Mouse (Mus musculus) liver, embryonic 14.5 days (tissue): ENCODE measurements around the gene Btbd19. TPM values are rescaled to one million over a fixed set of nuclear protein-coding genes. Genes with fewer than 3 reads are reported as not detected.

ENCODE experiments used
- ATAC-seq: fragments of 200-750 bp; cut with Nextera tagmentation; 2 replicates; pipeline ENCODE4 v1.8.0; 2017; ENCODE audit warnings: moderate number of reproducible peaks, mild to moderate bottlenecking, moderate library complexity; ENCODE audit not compliant: insufficient read depth
- DNase-seq, 3 experiments: peaks; one replicate each; pipeline ENCODE4 v3.0.0-alpha.2; 2012 to 2013; ENCODE audit warnings: low read depth in 3 of 3, low spot score in 3 of 3
- H3K27ac ChIP-seq: fragments of 300-500 bp; sonication (generic); 2 replicates; pipeline ENCODE4 v1.5.1; 2014; ENCODE audit warnings: moderate library complexity, mild to moderate bottlenecking, control low read depth, inconsistent platforms
- H3K27me3 ChIP-seq: fragments of 300-500 bp; sonication (generic); 2 replicates; pipeline ENCODE4 v1.6.1; 2014; ENCODE audit warnings: mild to moderate bottlenecking, low read length, moderate library complexity; ENCODE audit not compliant: control insufficient read depth, insufficient read depth
- H3K36me3 ChIP-seq: fragments of 300-500 bp; sonication (generic); replicated peaks from 2 replicates; pipeline ENCODE4 v1.6.1; 2014; ENCODE audit warnings: low read depth; ENCODE audit not compliant: control insufficient read depth, insufficient read depth
- H3K4me1 ChIP-seq, 2 experiments: fragments of 200-500 bp in 1 of 2; fragments of 300-500 bp in 1 of 2; sonication (generic) in 1 of 2; replicated peaks; 2 replicates each; pipeline ENCODE4 v1.6.1; 2012 to 2014; ENCODE audit warnings: antibody characterized with exemption in 1 of 2, inconsistent platforms in 1 of 2, low read length in 1 of 2; ENCODE audit not compliant: control insufficient read depth in 2 of 2, insufficient read depth in 2 of 2
- H3K4me2 ChIP-seq: fragments of 300-500 bp; sonication (generic); 2 replicates; pipeline ENCODE4 v1.6.1; 2014; ENCODE audit warnings: low read depth, mild to moderate bottlenecking, control low read depth, moderate library complexity
- H3K4me3 ChIP-seq, 2 experiments: fragments of 200-500 bp in 1 of 2; fragments of 300-500 bp in 1 of 2; sonication (generic) in 1 of 2; 2 replicates each; pipeline ENCODE4 v1.5.1; 2012 to 2014; ENCODE audit warnings: low read depth in 2 of 2, low read length in 2 of 2, mild to moderate bottlenecking in 2 of 2, control low read depth in 1 of 2, inconsistent platforms in 1 of 2, moderate library complexity in 1 of 2; ENCODE audit not compliant: insufficient read depth in 1 of 2
- H3K9ac ChIP-seq: fragments of 300-500 bp; sonication (generic); replicated peaks from 2 replicates; pipeline ENCODE4 v1.6.1; 2014; ENCODE audit warnings: mild to moderate bottlenecking, control low read depth, moderate library complexity
- H3K9me3 ChIP-seq: fragments of 300-500 bp; sonication (generic); 2 replicates; pipeline ENCODE4 v1.6.1; 2016; ENCODE audit warnings: low read length, mixed read lengths; ENCODE audit not compliant: control insufficient read depth
- CTCF ChIP-seq: IDR thresholded peaks from 2 replicates; pipeline ENCODE4 v1.5.1; 2016; ENCODE audit warnings: antibody characterized with exemption, low read depth, control low read depth
- EP300 ChIP-seq: IDR thresholded peaks from 2 replicates; pipeline ENCODE4 v1.6.1; 2016; ENCODE audit warnings: antibody characterized with exemption, low read depth
- WGBS: fragments of 180-500 bp; shearing (Covaris S2); extraction: QIAGEN DNeasy Blood & Tissue Kit; methylation state at CpG from one replicate; pipeline ENCODE4 v1.1.7; 2014; ENCODE audit not compliant: insufficient replicate concordance; 5-methylcytosine and 5-hydroxymethylcytosine counted together
- polyA plus RNA-seq, 2 experiments: library from polyadenylated mRNA; depleted of rRNA in 1 of 2; stranded (reverse) in 1 of 2; unstranded in 1 of 2; fragments of >200 nt; fragmentation: Nextera tagmentation in 1 of 2; extraction: Ambion mirVana in 1 of 2; gene quantifications; 2 replicates each; pipeline versions ENCODE4 v1.2.1 to v1.2.3; 2012 to 2014

Btbd19 gene
- polyA plus RNA-seq, 2 experiments, result 2.3 to 2.9 TPM

- no peak overlapping the region for H3K4me3 ChIP-seq
- H3K27ac ChIP-seq, result no peak overlapping the region
- no peaks in the 10 kb centered on the region for H3K9me3 ChIP-seq
- H3K4me2 ChIP-seq, result no peak overlapping the region
- H3K4me1 ChIP-seq, result no peaks in the 10 kb centered on the region
- no peak for ATAC-seq
- no peaks in the 10 kb centered on the region for H3K36me3 ChIP-seq
- WGBS, result 90% methylated on average over 1 of the region's 1 CpGs
- TF ChIP-seq EP300 (no peak), CTCF (peak; percentile 36; the same call in 1 of the 2 replicates)
- no peak for DNase-seq
- H3K27me3 ChIP-seq, result no peaks in the 10 kb centered on the region
- no peak overlapping the region for H3K9ac ChIP-seq
Measured at GRCm38 (mm10) chr4:117113237-117113636, 12.3 kb downstream of the Btbd19 start.

GRCm38 (mm10) chr4:117110985-117111384, 14.5 kb downstream of the Btbd19 start:
- Histone ChIP-seq H3K4me3 (no peak overlapping the region), H3K27me3 (no peaks in the 10 kb centered on the region), H3K36me3 (no peaks in the 10 kb centered on the region), H3K9me3 (no peaks in the 10 kb centered on the region), H3K9ac (no peak overlapping the region), H3K27ac (no peak overlapping the region), H3K4me1 (no peaks in the 10 kb centered on the region), H3K4me2 (no peak overlapping the region)
- no peak for DNase-seq
- no peak for TF ChIP-seq EP300
- no peak for TF ChIP-seq CTCF
- no peak for ATAC-seq
- 71% methylated on average over 11 of the region's 11 CpGs for WGBS

- WGBS, result 83% methylated on average over 13 of the region's 13 CpGs
- no peaks in the 10 kb centered on the region for H3K36me3 ChIP-seq
- H3K27me3 ChIP-seq, result no peaks in the 10 kb centered on the region
- H3K27ac ChIP-seq, result no peak overlapping the region
- TF ChIP-seq CTCF (no peak), EP300 (no peak)
- H3K4me3 ChIP-seq, result no peak overlapping the region
- ATAC-seq (no peak), DNase-seq (no peak)
- no peaks in the 10 kb centered on the region for H3K4me1 ChIP-seq
- H3K4me2 ChIP-seq, result no peak overlapping the region
- H3K9ac ChIP-seq, result no peak overlapping the region
- no peaks in the 10 kb centered on the region for H3K9me3 ChIP-seq
Measured at GRCm38 (mm10) chr4:117110249-117110648, 15.3 kb downstream of the Btbd19 start.

- H3K27me3 ChIP-seq, result no peaks in the 10 kb centered on the region
- TF ChIP-seq EP300 (no peak), CTCF (no peak)
- WGBS, result 84% methylated on average over 25 of the region's 25 CpGs
- ATAC-seq (no peak), DNase-seq (no peak)
- no peaks in the 10 kb centered on the region for H3K9me3 ChIP-seq
- H3K4me3 ChIP-seq, result no peak overlapping the region
- H3K27ac ChIP-seq, result no peak overlapping the region
- H3K36me3 ChIP-seq, result no peaks in the 10 kb centered on the region
- H3K4me2 ChIP-seq, result no peak overlapping the region
- H3K4me1 ChIP-seq, result no peaks in the 10 kb centered on the region
- H3K9ac ChIP-seq, result no peak overlapping the region
Measured at GRCm38 (mm10) chr4:117109330-117109729, 16.2 kb downstream of the Btbd19 start.

GRCm38 (mm10) chr4:117108524-117108849, 17.0 kb downstream of the Btbd19 start:
- DNase-seq (no peak), ATAC-seq (no peak)
- WGBS, result 91% methylated on average over 6 of the region's 6 CpGs
- TF ChIP-seq EP300 (no peak), CTCF (no peak)
- Histone ChIP-seq H3K9me3 (no peaks in the 10 kb centered on the region), H3K4me1 (no peaks in the 10 kb centered on the region), H3K36me3 (no peaks in the 10 kb centered on the region), H3K27me3 (no peaks in the 10 kb centered on the region), H3K9ac (no peak overlapping the region), H3K27ac (no peak overlapping the region), H3K4me2 (no peak overlapping the region), H3K4me3 (no peak overlapping the region)
